Mouse (Mus musculus) thymus, adult 18-20 months (tissue): ENCODE measurements around the gene Mkln1.

Source experiments
- DNase-seq, 2 experiments: peaks; one replicate each; pipeline ENCODE4 v3.0.0; 2022; ENCODE audit warnings: mixed read lengths in 2 of 2

Gene Mkln1

DNA sequence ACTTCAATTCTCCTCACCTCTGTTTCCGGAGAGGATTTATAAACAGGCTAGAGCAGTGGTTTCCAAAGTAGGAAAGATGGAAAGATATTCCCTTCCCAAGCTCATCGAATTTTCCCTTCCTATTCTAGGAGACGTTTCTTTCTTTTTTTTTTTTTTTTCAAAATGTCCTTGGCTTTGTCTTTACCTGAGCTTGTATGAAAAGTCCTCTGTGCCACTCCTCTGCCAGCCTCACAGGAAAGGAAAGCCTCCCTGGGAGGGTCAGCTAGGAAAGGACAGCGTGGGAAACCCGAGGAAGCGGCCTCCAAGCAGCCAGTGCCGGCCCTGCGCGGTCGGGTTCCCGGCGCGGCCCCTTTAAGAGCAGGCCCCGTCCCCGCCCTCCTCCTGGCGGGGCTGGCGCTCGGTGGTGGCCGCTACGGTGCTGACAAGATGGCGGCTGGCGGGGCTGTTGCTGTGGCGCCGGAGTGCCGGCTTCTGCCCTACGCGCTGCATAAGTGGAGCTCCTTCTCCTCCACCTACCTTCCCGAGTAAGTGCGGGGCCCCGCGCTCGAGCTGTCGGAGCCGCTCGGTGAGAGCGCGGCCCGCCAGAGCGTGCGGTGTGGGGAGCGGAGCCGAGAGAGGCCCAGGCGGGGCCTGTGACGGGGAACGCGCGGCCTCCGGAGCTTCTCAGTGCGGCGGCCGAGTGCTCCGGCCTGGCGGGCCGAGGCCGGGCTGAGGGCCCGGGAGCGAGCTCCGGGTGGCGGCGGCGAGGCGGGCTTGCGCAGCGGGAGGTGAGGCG, at the start of gene Mkln1:
TSS of gene Mkln1 (plus strand) at position 305 of the 775 bp plus-strand sequence.
- peak; percentile 75 to 76 for DNase-seq

DNA sequence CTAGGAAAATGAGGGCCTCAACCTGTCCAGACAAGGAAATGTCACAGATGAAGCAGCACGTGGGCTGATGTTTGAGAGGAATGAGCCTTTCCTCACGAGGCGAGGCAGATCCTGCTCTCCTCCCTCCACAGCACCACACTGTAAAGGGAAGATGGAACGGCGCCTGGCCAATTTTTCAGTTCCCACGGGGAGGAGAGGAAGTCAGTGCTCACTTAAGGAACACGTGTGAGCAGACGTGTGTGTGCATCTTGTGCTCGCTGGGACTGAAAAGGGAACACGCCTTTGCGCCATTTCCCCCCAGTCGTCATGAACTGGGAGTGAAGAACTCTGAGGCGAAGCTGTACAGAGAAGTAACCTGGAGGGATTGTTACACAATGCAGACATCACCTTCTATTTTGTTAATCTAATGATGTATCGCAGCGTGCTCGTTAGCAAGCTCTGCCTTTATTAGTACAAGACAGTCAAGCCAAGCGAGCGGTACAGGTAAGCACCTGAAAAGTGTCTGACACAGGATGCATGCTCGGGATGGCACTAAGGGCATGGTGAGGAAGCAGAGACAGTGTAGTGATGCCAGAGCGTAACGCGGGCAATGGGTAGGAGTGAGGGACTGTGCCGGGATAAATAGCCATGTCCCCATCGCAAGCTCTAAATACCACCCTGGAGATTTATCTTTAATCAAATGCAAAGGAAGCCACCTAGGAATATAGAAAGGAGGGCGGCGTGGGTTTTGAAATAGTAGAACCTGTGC, 41.9 kb upstream of the Mkln1 start:
- no peak for DNase-seq

- DNase-seq = no peak
Measured at GRCm38 (mm10) chr6:31357286-31357685, 41.2 kb upstream of the Mkln1 start.

DNA sequence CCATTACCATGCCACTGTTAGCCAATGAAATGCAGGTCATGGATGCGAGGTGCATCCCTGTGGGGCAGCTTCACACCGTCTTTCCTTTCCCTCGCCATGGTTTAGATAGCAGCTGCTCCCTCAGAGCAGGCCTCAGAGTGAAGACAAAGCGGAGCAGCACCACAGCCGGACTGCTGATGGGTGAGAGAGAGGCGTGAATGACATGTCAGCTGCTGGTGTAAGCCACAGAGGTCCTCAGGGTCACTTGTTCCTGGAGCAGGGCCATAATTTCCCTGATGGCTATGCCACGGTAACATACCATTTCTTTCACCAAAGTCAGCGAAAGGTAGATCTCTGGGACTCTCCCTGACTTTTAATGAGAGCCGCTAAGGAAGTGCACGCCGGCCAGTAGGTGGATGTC, 35.9 kb upstream of the Mkln1 start:
- no peak for DNase-seq

DNA sequence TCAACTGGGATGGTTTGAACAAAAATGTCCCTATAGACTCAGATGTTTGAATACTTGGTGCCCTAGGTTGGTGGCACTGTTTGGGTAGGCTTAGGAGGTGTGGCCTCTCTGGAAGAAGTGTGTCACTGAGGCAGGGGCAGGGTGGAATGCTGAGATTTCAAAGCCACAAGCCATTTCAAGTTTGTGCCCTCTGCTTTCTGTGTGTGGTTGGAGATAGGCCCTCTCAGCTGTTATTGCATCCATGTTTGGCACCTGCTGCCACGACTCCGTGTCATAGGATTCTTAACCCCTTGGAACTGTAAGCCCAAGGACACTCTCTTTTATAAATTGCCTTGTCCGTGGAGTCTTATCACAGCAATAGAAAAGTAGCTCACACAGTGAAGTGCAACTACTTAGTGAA, 34.1 kb upstream of the Mkln1 start:
- no peak for DNase-seq

- DNase-seq = no peak
Measured at GRCm38 (mm10) chr6:31367947-31368346, 30.6 kb upstream of the Mkln1 start.

- no peak for DNase-seq
Measured at GRCm38 (mm10) chr6:31368559-31368958, 30.0 kb upstream of the Mkln1 start.

DNA sequence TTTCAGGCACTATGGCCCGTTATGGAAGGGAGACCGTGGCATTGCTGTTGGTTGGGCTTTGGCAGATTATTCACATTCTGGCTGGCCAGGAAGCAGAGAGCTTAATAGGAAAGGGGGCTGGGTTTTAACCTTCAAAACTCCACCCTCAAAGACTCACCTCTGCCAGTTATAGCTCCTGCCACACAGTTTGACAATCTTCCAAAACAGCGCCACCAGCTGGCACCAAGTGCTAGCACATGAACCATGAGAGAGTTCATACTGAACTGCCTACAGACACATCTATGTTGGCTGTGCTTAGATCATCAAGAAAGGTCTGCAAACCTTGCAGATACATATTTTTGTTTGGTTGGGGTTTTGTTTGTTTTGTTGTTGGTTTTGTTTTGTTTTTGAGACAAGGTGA, 28.7 kb upstream of the Mkln1 start:
- no peak for DNase-seq

GRCm38 (mm10) chr6:31370550-31371061, 27.9 kb upstream of the Mkln1 start:
- DNase-seq = no peak

GRCm38 (mm10) chr6:31371140-31371539, 27.4 kb upstream of the Mkln1 start:
- no peak for DNase-seq

DNA sequence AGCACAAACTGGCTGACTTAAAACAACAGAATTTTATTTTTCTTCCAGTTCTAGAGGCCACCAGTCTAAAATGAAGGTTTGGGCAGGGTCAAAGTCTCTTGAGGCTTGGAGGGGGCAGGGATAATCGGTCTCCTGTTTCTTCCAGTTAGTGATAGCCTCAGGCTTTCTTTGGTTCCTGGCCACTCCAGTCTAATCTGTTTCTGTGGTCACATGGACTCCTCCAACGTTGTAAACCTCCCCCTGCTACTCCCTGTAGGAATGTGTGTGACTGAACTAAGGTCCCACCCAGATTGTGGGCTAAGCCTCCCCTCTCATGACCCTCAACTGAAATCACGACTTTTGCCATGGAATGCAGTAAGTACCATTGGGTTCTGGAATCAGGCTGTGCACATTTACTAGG, 25.9 kb upstream of the Mkln1 start:
- no peak for DNase-seq

DNA sequence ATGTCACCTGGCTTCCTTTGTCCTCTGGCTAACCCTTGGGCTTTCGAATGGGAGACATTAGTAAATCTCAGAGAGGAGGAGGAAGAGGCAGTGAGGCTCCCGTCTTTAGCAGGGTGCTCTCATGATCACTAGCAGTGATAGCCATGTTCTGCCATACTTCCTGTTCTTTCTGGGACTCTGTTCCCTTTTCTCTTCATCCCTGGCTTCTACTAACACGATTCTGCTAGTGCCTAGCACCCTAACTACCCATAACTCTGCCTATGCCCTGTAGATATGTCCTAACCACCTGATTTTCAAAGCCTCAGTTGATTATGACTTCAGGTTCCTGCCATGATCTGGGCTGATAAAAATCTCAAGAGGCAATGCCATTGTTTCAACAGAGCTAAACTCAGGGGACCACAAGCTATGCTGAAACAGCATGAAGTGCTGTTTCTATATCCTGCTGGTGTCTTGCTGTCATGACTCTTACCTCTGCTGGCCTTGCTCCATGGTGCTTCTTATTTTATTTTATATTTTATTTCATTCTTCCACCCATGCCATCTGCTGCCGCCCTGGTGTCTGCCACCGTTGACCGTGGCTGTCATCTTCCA, 25.4 kb upstream of the Mkln1 start:
- no peak for DNase-seq

GRCm38 (mm10) chr6:31382989-31383388, 15.5 kb upstream of the Mkln1 start:
- DNase-seq = no peak

DNA sequence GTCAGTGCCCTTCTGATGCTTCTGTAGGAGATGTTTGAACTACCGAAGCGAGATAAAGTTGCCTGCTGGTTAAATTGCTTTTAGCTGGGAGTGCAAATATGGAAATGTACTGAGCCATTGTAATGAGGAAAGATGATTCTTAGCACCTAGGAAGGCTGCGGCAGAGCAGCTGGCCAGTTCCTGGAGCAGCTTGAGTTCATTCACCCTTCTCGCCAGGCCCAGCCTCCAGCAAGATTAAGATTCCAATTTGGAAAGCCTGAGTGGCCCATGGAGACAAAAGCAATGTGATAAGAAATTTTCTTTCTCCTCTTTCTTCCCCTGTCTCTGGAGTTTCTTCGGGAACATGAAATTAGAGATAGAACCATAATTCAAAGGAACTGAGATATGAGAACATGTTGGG, 13.7 kb upstream of the Mkln1 start:
- DNase-seq = no peak

- DNase-seq = no peak
Measured at GRCm38 (mm10) chr6:31385281-31386145, 13.0 kb upstream of the Mkln1 start.

- DNase-seq = no peak
Measured at GRCm38 (mm10) chr6:31389716-31390115, 8.8 kb upstream of the Mkln1 start.

DNA sequence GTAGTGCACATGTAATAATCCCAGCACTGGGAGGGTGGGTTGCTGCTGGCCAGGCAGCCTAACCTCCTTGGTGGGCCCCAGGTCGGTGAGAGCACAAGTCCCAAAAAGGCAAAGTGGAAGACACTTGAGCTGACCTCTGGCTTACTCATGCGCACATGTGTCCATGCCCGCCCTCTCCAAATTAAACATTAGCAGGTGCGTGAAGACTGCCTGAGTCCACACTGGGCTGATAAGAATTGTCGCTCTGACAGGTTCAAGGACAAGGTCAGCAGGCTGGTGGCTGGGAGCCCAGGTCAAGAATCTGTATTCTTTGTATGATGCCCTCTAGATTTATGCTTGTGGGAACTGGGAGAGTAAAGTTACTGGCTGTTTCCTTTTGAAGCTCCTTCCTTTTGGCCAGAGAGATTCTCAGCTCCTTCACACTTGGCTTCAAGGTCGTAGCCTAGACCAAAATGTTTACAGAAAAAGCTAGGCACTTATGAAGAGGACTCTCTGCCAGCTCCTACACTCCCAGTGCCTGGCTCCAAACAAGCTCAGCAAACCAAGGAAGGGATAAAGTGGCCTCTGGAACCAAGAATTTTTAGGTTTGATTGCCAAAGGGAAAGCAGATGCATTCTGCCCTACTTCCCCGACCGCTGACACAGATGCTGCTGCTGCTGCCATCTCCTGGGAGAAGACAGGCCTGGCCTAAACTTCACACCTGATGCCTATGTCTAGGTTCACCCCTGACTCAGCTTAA, 8.1 kb upstream of the Mkln1 start:
- DNase-seq = no peak

DNA sequence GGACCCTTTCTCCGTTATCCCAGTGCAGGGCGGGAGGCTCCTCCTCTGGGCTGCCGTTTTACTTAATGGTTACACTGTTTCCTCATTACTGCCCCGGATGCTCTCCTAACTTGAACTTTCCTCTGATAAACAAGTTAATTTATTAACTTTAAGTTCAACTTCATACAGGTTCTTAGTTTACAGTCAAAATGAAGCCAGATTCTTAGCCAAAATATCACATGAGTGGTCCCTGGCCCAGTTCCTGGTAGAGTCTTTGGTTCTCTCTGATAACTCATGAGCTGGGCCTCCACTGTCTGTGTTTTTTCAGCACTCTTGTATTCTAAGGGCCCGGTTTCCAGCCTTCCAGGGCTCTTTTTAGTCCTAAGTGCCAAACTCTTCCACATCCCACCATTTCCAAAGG, 5.7 kb upstream of the Mkln1 start:
- DNase-seq = no peak

DNA sequence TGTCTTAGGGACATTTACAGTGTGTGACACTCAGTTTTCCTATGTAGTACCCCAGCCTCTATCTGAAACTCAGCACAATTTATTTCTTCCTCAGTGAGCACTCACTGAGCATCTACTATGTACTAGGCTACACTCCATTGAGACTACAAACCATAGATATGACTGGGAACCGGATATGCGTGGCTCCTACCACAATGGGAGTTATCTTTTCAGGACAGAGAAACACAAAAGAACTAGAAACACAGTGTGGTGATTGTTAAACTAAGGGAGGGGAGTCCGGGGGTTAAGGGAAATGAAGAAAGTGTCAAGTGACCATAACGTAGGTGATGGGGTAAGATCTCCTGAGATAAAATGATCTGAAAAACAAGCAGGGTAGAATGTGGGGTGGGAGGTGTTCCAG, 2.4 kb upstream of the Mkln1 start:
- no peak for DNase-seq

GRCm38 (mm10) chr6:31397308-31397707, 1.2 kb upstream of the Mkln1 start:
- no peak for DNase-seq

DNA sequence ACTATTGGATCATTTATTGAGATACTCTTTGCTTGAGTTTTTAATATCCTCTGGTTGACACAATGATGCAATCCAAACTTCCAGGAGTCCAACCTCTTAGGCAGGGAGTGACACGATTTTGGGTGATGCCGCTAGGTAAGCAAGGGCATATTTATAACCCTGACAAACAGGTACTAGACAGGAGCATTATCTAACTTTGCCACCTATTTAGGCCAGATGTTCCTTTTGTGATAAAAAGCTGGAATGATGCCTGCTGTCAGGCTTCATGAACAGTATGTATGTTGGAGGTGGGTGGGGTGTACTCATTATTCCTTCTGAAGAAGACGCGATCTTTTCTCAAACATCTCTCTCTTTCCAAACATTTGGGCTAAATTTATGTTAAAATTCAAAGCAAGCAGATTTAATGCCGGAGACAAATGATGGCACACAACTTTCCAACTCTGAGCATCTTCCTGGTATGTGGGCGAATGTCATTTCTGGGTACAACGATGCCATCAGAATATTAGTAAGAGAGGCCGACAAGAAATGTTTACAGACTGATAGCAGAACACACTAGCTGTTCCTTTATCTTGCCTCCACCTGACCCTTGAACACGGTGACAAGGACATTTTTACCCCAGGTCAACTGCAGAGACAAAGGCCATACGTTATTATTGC, 632 bp upstream of the Mkln1 start:
- DNase-seq = no peak

DNA sequence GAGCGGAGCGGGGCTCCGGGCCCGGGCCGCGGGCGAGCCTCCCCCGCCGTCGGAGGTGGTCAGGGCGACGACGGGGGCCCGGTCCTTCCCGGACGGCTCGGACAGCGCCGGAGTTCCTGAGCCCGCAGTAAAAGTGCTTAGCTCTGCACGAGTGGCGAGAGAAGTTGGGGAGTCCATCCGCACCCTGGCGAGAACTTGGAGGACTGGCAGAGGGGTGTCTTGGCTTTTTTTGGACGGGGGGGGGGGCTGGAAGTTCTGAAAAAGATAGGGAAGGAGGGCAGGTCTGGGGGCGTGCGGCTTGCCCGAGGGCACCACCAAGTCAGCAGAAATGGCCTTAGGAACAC, 643 bp downstream of the Mkln1 start:
- peak in 1 of 2 experiments; percentile 18 for DNase-seq
